Mouse (Mus musculus): ENCODE results near the gene Cbfb.

DNA sequence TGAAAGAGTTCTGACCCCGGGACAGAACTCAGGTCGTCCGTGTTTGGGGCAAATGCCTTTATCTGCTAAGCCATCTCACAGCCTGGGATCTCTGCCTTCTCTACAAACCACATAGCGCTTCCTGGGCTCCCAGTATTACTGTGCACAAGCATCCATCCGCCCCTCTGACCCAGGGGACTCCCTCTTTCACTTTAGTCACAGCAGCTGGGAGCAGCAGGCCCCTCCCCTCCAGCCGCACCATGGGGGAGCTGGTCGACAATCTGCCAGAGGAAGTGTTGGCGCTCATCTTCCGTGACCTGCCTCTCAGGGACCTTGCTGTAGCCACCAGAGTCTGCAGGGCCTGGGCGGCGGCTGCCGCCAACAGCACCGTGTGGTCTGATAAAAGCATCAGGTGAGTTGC lies 96.3 kb downstream of the Cbfb start:
- TF ChIP-seq CTCF (conservative IDR thresholded peaks at IDR 0.05; ENCODE audit: low read length) (no peak), POU5F1 (IDR thresholded peaks at IDR 0.05; ENCODE audit: borderline replicate concordance, low read length) (no peak), NANOG (IDR thresholded peaks at IDR 0.05; ENCODE audit: borderline replicate concordance, low read length) (no peak)
